Mouse (Mus musculus): ENCODE results near the gene Lpar5.
"Not testable (repeated sequence)": the region's sequence is repeated elsewhere in the genome, so short reads cannot be mapped to it uniquely, and the experiment has no call there.

Lpar5 gene

GRCm38 (mm10) chr6:125067571-125067995 is at the start of gene Lpar5:
Gene Lpar5, plus strand, starts transcription at chr6:125067920.
- DNase-seq (ENCODE audit: low spot score): peak; percentile 74

DNA sequence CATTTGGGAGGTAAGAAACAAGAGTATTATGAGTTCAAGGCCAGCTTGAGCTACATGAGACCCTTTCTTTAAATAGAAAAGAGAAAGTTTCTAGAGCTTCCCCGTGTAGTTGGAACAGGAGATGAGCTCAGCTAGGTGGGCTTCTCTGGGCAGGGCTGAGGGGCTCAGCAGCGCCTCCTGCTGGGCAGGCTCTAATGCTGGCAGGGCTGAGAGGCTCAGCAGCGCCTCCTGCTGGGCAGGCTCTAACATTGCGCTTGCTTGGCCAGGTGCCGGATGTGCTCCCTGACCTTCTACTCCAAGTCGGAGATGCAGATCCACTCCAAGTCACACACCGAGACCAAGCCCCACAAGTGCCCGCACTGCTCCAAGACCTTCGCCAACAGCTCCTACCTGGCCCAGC is 37.2 kb upstream of the Lpar5 start:
- DNase-seq (ENCODE audit: low spot score): peak; percentile 72

DNA sequence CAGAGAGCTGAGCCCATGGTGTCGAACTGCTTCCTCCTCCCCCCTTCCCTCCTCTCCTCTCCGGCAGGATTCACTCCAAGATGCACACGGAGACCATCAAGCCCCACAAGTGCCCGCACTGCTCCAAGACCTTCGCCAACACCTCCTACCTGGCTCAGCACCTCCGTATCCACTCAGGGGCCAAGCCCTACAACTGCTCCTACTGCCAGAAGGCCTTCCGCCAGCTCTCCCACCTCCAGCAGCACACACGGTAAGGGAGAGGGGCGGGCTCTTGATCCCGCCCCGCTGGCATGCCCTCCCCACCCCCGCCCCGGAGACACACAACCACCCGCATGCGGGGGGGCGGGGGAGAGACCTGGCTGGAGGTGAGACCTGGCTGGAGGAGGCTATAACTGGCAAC is 36.1 kb upstream of the Lpar5 start:
- DNase-seq (ENCODE audit: low spot score): no peak

DNA sequence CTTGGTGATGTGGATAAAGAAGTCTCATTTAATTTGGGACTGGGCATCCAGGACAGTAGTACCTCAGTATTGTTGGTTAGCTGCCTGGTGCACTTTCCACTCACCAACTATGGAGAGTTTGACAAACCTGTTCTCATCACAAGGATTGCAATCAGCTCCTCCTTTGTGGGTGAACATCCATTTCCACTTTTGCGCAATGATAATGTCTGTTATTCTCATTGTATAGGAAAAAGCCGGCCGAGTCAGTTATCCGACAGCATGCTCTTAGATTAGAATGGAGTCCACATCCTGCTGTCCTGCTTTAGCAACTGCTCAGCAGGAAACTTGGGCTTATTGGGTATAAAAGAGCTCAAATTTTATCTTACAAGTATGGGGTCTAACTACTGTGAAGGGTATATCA is 29.1 kb upstream of the Lpar5 start:
- no peak for DNase-seq (ENCODE audit: low spot score)

DNA sequence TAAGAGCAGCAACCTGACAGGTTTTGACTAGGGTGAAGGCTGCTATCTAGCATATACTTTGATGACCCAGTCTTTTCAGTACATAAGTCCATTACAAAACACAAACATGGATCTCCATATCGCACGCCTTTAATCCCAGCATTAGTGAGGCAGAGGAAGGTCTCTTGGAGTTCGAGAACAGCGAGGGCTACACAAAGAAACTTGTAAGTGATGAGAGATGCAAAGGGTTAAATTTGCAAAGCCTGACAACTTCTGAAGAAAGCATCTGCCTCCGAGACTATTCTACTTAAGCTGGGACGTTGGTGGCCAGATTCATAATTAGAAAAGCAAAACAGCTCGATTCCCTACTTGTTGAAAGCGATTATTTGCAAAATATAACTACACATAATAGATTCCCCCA is 28.6 kb upstream of the Lpar5 start:
- DNase-seq (ENCODE audit: low spot score): no peak

- DNase-seq (ENCODE audit: low spot score): peak; percentile 91
Measured at GRCm38 (mm10) chr6:125039533-125040153, 28.1 kb upstream of the Lpar5 start, which contains the start of gene Ing4. Gene Ing4, plus strand, starts transcription at chr6:125039760.

DNA sequence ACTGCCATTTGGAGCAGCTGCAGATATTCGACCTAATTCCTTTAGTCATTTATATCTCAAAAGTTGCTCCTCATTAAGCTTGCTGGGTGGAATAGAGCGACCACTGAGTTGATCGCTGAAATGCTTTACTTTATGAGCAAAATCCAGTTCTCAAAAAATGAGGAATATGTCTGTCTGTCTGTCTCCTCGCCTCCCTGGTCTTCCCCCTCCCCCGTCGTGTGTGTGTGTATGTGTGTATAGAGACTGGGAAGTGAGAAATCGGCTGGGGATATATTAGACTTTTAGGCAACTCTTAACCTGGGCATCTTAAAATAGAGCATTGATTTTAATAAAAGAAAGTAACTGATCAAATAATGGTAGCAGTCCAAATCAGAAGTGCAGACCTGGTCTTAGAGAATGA is 27.5 kb upstream of the Lpar5 start:
- no peak for DNase-seq (ENCODE audit: low spot score)

DNA sequence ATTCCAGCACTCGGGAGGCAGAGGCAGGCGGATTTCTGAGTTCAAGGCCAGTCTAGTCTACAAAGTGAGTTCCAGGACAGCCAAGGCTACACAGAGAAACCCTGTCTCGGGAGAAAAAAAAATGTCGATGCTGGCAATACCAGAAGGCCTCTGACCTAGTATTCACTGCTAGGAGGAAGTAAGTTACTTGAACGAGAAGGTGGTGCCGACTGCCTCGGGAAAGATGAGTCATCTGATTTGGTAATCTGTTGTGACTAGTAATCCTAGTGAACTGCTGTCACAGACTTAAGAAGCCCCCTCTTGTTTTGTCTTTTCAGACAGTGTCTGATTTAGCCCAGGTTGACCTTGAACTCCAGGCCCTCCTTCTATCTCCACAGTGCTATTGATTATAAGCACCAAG is 26.7 kb upstream of the Lpar5 start:
- DNase-seq (ENCODE audit: low spot score): no peak

GRCm38 (mm10) chr6:125042081-125042480 is 25.6 kb upstream of the Lpar5 start:
- DNase-seq (ENCODE audit: low spot score): no peak

DNA sequence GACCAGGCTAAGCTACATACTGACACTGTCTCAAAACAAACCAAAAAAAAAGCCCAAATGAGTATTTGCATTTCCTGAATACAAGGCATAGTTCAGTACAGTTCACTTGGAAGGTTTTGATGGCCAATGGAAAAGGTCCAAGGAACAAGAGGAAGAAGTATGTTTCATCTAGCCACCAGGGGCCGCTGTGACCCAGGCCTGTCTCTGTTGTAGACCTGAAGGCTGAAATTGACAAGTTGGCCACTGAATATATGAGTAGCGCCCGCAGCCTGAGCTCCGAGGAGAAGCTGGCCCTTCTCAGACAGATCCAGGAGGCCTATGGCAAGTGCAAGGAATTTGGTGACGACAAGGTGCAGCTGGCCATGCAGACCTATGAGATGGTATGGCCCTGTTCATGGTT is 21.0 kb upstream of the Lpar5 start:
- DNase-seq (ENCODE audit: low spot score): peak; percentile 68

DNA sequence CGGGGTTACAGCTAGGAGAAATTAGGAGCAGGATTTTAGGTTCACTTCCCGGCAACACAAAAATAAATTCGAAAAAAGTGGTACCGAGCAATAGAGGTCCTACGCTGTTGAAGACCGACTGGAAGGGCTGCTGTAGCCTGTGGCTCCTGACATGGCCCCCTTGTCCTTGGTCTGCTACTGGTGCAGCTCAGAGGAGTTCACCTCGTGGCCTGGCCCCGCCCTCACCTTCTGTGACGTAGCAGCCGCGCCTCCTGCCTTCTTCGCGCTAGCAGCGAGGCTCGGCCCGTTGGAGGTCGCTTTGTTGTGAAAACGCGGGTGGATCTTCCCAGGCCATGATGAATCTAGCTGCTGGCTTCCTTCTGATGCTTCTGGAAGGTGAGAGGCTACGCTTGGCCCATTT is 18.0 kb upstream of the Lpar5 start, which contains the start of gene Acrbp:
TSS of gene Acrbp (plus strand) at position 12 of the 400 bp plus-strand sequence.
- no peak for DNase-seq (ENCODE audit: low spot score)

DNA sequence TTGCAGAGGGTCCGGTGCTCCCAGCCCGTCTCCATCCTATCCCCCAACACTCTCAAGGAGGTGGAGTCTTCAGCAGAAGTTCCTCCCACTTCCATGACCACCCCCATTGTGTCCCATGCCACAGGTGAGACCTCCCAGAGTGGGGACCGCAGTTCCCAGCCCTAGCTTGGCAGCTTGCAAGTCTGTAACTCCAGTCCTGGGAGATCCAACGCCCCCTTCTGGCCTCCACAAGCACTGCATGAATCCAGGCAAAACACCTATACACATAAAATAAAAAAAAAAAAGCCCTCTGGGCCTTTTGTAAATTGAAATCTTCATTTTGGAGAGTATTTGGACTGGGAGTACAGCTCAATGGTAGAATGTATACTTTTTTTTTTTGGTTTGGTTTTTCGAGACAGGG is 16.5 kb upstream of the Lpar5 start:
- peak; percentile 32 for DNase-seq (ENCODE audit: low spot score)

- no peak for DNase-seq (ENCODE audit: low spot score)
Measured at GRCm38 (mm10) chr6:125061493-125061892, 6.2 kb upstream of the Lpar5 start.

DNA sequence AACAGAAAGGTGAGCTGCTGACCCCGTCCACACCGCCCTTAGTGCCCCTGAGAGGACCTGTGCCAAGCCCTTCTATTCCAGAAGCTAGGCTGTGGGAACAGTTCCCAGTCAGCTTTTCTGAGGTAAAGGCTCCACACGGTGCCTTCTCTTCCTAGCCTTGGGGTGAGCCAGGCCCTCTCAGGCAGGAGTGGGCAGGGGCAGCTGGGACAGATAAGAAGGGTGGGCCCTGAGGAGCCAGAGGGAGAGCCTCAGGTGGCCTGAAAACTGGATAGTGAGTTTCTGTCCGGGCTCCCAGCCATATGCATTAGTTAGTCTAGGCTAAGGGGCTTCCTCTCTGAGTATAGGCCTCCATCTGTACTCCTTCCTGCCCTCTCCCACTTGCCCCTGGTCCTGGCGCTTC is 5.2 kb upstream of the Lpar5 start:
- no peak for DNase-seq (ENCODE audit: low spot score)

- no peak for DNase-seq (ENCODE audit: low spot score)
Measured at GRCm38 (mm10) chr6:125063906-125064305, 3.8 kb upstream of the Lpar5 start.

- not testable (repeated sequence) for DNase-seq (ENCODE audit: low spot score)
Measured at GRCm38 (mm10) chr6:125065223-125065622, 2.5 kb upstream of the Lpar5 start.

- DNase-seq (ENCODE audit: low spot score): peak; percentile 75
Measured at GRCm38 (mm10) chr6:125071170-125071895, 3.6 kb downstream of the Lpar5 start.

DNA sequence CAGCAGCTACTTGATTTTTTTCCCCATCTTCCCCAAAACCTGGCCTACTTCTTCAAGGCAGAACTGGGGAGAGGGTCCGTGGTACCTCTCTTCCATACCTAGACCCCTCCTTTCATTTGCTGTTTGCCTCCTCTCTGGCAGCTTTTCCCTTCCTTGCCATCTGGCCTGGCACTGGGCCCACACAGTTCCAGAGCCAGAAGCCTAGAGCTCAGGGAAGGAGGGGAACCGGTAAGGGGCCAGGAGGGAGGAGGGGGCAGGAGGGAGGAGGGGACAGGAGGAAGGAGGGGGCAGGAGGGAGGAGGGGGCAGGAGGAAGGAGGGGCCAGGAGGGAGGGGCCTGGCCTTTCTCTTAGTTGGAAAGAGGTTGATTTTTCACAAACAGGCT is 4.2 kb downstream of the Lpar5 start:
- DNase-seq (ENCODE audit: low spot score): no peak

DNA sequence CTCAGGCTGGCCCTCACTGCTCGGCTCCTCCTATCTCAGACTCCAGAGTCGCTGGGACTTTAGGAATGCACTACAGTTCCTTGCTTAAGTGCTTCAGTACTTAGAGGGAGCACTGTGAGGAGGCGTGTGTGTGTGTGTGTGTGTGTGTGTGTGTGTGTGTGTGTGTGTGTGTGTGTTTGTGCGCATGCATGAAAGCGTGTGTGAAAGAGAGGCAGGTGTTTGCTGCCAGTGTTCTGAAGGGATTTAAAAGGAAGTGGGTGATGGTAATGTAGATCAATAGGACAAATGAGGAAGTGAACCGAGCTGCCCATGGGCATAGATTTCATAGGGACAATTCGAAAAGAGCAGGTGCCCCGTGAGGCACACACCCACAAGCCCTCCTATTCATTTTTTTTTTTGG is 6.1 kb downstream of the Lpar5 start:
- peak; percentile 28 for DNase-seq (ENCODE audit: low spot score)

DNA sequence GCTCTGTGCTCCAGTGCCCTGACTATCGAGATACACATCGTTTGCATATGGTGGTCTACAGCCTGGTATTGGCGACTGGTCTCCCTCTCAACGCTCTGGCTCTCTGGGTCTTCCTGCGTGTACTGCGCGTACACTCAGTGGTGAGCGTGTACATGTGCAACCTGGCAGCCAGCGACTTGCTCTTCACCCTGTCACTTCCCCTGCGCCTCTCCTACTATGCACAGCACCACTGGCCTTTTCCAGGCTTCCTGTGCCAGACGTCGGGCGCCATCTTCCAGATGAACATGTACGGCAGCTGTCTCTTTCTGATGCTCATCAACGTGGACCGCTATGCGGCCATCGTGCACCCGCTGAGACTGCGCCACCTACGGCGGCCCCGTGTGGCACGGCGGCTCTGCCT is 13.7 kb downstream of the Lpar5 start:
- DNase-seq (ENCODE audit: low spot score): no peak

DNA sequence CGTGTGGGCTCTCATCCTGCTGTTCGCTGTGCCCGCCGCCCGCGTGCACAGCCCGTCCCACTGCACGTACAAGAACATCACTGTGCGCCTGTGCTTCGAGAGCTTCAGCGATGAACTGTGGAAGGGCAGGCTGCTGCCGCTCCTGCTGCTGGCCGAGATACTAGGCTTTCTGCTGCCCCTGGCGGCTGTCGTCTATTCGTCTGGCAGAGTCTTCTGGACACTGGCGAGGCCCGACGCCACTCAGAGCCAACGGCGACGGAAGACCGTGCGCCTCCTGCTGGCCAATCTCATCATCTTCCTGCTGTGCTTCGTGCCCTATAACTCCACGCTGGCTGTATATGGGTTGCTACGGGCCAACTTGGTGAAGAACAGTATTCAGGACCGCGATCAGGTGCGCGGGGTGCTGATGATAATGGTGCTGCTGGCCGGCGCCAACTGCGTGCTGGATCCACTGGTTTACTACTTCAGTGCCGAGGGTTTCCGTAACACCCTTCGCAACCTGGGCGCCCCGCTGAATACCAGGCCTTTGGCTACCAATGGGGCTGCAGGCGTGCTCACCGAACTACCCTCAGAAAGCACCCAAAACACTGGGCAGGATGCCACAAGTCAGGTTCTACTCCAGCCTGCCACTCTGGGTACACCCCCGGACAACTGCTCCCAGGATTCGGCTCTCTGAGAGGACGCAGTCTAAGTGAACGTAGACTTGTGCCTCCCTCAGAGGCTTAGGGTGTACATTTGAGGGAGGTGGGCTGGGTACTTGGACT is 14.3 kb downstream of the Lpar5 start:
- DNase-seq (ENCODE audit: low spot score): no peak

- no peak for DNase-seq (ENCODE audit: low spot score)
Measured at GRCm38 (mm10) chr6:125082801-125083386, 15.2 kb downstream of the Lpar5 start.

DNA sequence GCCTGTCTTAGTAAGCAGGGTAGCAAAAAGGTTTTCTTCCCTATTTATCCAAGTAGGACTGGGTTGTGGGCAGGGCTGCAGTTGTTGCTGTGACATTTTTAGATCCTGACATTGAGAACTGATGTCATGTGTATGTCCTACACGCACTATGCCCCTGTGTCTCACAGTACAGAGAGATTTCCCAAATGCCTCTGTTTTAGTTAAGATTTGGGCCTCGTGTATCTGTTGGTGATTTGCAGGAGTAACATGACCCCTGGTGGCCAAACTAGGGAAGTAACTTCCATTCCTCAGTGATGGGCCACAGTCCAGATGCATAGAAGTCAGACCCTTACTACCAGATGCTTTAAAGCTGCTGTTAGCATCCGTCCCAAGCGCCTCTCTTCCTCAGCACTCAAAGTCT is 16.7 kb downstream of the Lpar5 start:
- peak; percentile 71 for DNase-seq (ENCODE audit: low spot score)
